11 mouse cellular contexts compared by ENCODE assay signal in genomic region chr3:9614676-9615075, GRCm38 (mm10).
"Had no signal": no experiment of that assay in that cellular context is flagged by ENCODE, and none has a peak within 500 bp of the region (broad histone marks: within the 10 kb centered on the region; RNA-seq: fewer than 3 reads in every experiment).

No protein-coding gene starts in this region.

- H3K9ac ChIP-seq: kidney, embryonic 15.5 days; limb, embryonic 13.5 days; lung, embryonic 15.5 days; midbrain, embryonic 12.5 days had no signal

- H3K4me1 ChIP-seq: midbrain, embryonic 12.5 days had no signal

- DNase-seq: kidney, adult 2 months; kidney, postnatal 14 days; left cerebral cortex, postnatal 4 days; lung, postnatal 14 days; right cerebral cortex, postnatal 14 days had no signal

- H3K9me3 ChIP-seq: kidney, embryonic 15.5 days; limb, embryonic 13.5 days; lung, embryonic 15.5 days; megakaryocyte, embryonic 14.5 days; midbrain, embryonic 12.5 days had no signal

- H3K27me3 ChIP-seq: limb, embryonic 13.5 days; lung, embryonic 15.5 days had no signal

- H3K27ac ChIP-seq: kidney, embryonic 15.5 days; limb, embryonic 13.5 days; lung, embryonic 15.5 days; macrophage; midbrain, embryonic 12.5 days had no signal

- H3K36me3 ChIP-seq: kidney, embryonic 15.5 days; limb, embryonic 13.5 days; lung, embryonic 15.5 days; midbrain, embryonic 12.5 days had no signal

- H3K4me2 ChIP-seq: kidney, embryonic 15.5 days; limb, embryonic 13.5 days; lung, embryonic 15.5 days; midbrain, embryonic 12.5 days had no signal

- H3K4me3 ChIP-seq: kidney, embryonic 15.5 days; limb, embryonic 13.5 days; lung, embryonic 15.5 days; midbrain, embryonic 12.5 days had no signal
